Mouse (Mus musculus): ENCODE measurements around the gene B3gnt6. TPM values are rescaled to one million over a fixed set of nuclear protein-coding genes. Genes with fewer than 3 reads are reported as not detected.

The B3gnt6 gene
- polyA plus RNA-seq, 1 experiment from 2014 or later: not detected

Other genes starting within 250 kb of the B3gnt6 start
- gene Myo7a, start 80.0 kb downstream of the B3gnt6 start, polyA plus RNA-seq (2014; fragmentation: Nextera tagmentation; extraction: Ambion mirVana): 20.1 and 20.7 TPM in 2 replicates
- 0.62 and 0.70 TPM in 2 replicates for gene Omp, start 54.0 kb downstream of the B3gnt6 start, polyA plus RNA-seq (2014; fragmentation: Nextera tagmentation; extraction: Ambion mirVana)
- gene Capn5, start 21.2 kb downstream of the B3gnt6 start, polyA plus RNA-seq (2014; fragmentation: Nextera tagmentation; extraction: Ambion mirVana): 20.0 and 20.1 TPM in 2 replicates
- 35.2 and 35.8 TPM in 2 replicates for gene Acer3, start 121.7 kb upstream of the B3gnt6 start, polyA plus RNA-seq (2014; fragmentation: Nextera tagmentation; extraction: Ambion mirVana)
- 4.3 and 4.8 TPM in 2 replicates for gene Tsku, start 161.8 kb upstream of the B3gnt6 start, polyA plus RNA-seq (2014; fragmentation: Nextera tagmentation; extraction: Ambion mirVana)
- gene Gucy2d, start 240.9 kb upstream of the B3gnt6 start, polyA plus RNA-seq (2014; fragmentation: Nextera tagmentation; extraction: Ambion mirVana): not detected in 2 replicates

Data from liver, embryonic 11.5 days (tissue).